Mouse (Mus musculus) MEL (cell line): Measurements from ENCODE around the gene Ap1ar. TPM values are rescaled to one million over a fixed set of nuclear protein-coding genes. Genes with fewer than 3 reads are reported as not detected.

Experiments
- DNase-seq: peaks from one replicate; pipeline ENCODE4 v3.0.0; 2011; ENCODE audit warnings: low read depth, low spot score
- H3K27ac ChIP-seq: 2 replicates; pipeline ENCODE4 v1.5.1; 2012; ENCODE audit warnings: low read depth, mild to moderate bottlenecking, control low read depth, low read length, moderate library complexity; ENCODE audit not compliant: control insufficient read depth
- H3K27me3 ChIP-seq, 2 experiments: fragments of 150-350 bp in 1 of 2; sonication (generic) in 1 of 2; 2 replicates each; pipeline ENCODE4 v1.6.1; 2012; ENCODE audit warnings: low read length in 2 of 2, mild to moderate bottlenecking in 2 of 2, improper control_type of control experiment in 1 of 2, moderate library complexity in 1 of 2; ENCODE audit not compliant: insufficient read depth in 2 of 2, control insufficient read depth in 1 of 2
- H3K36me3 ChIP-seq, 2 experiments: 2 replicates each; pipeline ENCODE4 v1.6.1; 2012 to 2014; ENCODE audit warnings: low read length in 2 of 2, improper control_type of control experiment in 1 of 2, inconsistent platforms in 1 of 2, mild to moderate bottlenecking in 1 of 2; ENCODE audit not compliant: insufficient read depth in 2 of 2, control insufficient read depth in 1 of 2
- H3K4me1 ChIP-seq, 2 experiments: fragments of 150-350 bp in 1 of 2; sonication (generic) in 1 of 2; 2 replicates each; pipeline ENCODE4 v1.6.1; 2012; ENCODE audit warnings: low read length in 2 of 2, improper control_type of control experiment in 1 of 2, mild to moderate bottlenecking in 1 of 2; ENCODE audit not compliant: insufficient read depth in 2 of 2, control insufficient read depth in 1 of 2
- H3K4me3 ChIP-seq, 2 experiments: fragments of 150-350 bp in 1 of 2; sonication (generic) in 1 of 2; 2 replicates each; pipeline ENCODE4 v1.5.1; 2012; ENCODE audit warnings: low read depth in 2 of 2, low read length in 2 of 2, mild to moderate bottlenecking in 2 of 2, moderate library complexity in 2 of 2, control low read depth in 1 of 2, improper control_type of control experiment in 1 of 2; ENCODE audit not compliant: control insufficient read depth in 1 of 2, insufficient read depth in 1 of 2
- H3K79me2 ChIP-seq: 2 replicates; pipeline ENCODE4 v1.6.1; 2012; ENCODE audit warnings: mild to moderate bottlenecking, low read length, moderate library complexity; ENCODE audit not compliant: control insufficient read depth, poor library complexity, insufficient read depth
- H3K9ac ChIP-seq: 2 replicates; pipeline ENCODE4 v1.6.1; 2012; ENCODE audit warnings: low read depth, mild to moderate bottlenecking, control low read depth, low read length, moderate library complexity; ENCODE audit not compliant: control insufficient read depth, poor library complexity, severe bottlenecking
- H3K9me3 ChIP-seq: fragments of 150-350 bp; sonication (generic); replicated peaks from 2 replicates; pipeline ENCODE4 v1.6.1; 2012; ENCODE audit warnings: mild to moderate bottlenecking, low read length, improper control_type of control experiment, moderate library complexity; ENCODE audit not compliant: insufficient read depth
- CHD1 ChIP-seq: IDR thresholded peaks from 2 replicates; pipeline ENCODE4 v1.6.1; 2012; ENCODE audit warnings: low read depth, mild to moderate bottlenecking, inconsistent platforms, low read length, improper control_type of control experiment
- CTCF ChIP-seq, 3 experiments: IDR thresholded peaks in 2 of 3; conservative IDR thresholded peaks in 1 of 3; 2 replicates each; pipeline ENCODE4 v1.5.1; 2011 to 2012; ENCODE audit warnings: low read length in 3 of 3, low read depth in 2 of 3, mild to moderate bottlenecking in 2 of 3, improper control_type of control experiment in 1 of 3, inconsistent platforms in 1 of 3, mixed read lengths in 1 of 3, moderate library complexity in 1 of 3; ENCODE audit not compliant: control insufficient read depth in 1 of 3, insufficient read depth in 1 of 3, poor library complexity in 1 of 3, severe bottlenecking in 1 of 3
- E2F4 ChIP-seq: IDR thresholded peaks from 2 replicates; pipeline ENCODE4 v1.6.1; 2011; ENCODE audit warnings: low read depth, low read length, improper control_type of control experiment, borderline replicate concordance
- ELF1 ChIP-seq: IDR thresholded peaks from 2 replicates; pipeline ENCODE4 v1.6.1; 2014; ENCODE audit warnings: low read depth, mild to moderate bottlenecking, inconsistent platforms, low read length, improper control_type of control experiment, moderate library complexity
- EP300 ChIP-seq, 2 experiments: IDR thresholded peaks; 2 replicates each; pipeline ENCODE4 v1.6.1; 2011; ENCODE audit warnings: improper control_type of control experiment in 2 of 2, low read length in 2 of 2, low read depth in 1 of 2, mild to moderate bottlenecking in 1 of 2
- GATA1 ChIP-seq: IDR thresholded peaks from 2 replicates; pipeline ENCODE4 v1.6.1; 2011; ENCODE audit warnings: low read depth, low read length, improper control_type of control experiment
- KAT2A ChIP-seq: conservative IDR thresholded peaks from 2 replicates; pipeline ENCODE4 v1.6.1; 2012; ENCODE audit warnings: low read depth, low read length, improper control_type of control experiment, inconsistent platforms
- MAFK ChIP-seq: IDR thresholded peaks from 2 replicates; pipeline ENCODE4 v1.6.1; 2011; ENCODE audit warnings: low read depth, mild to moderate bottlenecking, low read length, improper control_type of control experiment, borderline replicate concordance
- MXI1 ChIP-seq: IDR thresholded peaks from 2 replicates; pipeline ENCODE4 v1.6.1; 2011; ENCODE audit warnings: mild to moderate bottlenecking, low read depth, low read length, improper control_type of control experiment
- MYB ChIP-seq: IDR thresholded peaks from 2 replicates; pipeline ENCODE4 v1.6.1; 2011; ENCODE audit warnings: mild to moderate bottlenecking, low read depth, low read length, improper control_type of control experiment
- NRF1 ChIP-seq: IDR thresholded peaks from 2 replicates; pipeline ENCODE4 v1.6.1; 2014; ENCODE audit warnings: low read depth, mild to moderate bottlenecking, inconsistent platforms, low read length, improper control_type of control experiment, moderate library complexity; ENCODE audit not compliant: poor library complexity, insufficient read depth, severe bottlenecking
- POLR2A ChIP-seq, 2 experiments: IDR thresholded peaks; 2 replicates each; pipeline ENCODE4 v1.6.1; 2011 to 2012; ENCODE audit warnings: low read length in 2 of 2, mild to moderate bottlenecking in 2 of 2, control low read depth in 1 of 2, improper control_type of control experiment in 1 of 2, low read depth in 1 of 2, moderate library complexity in 1 of 2; ENCODE audit not compliant: control insufficient read depth in 1 of 2, insufficient read depth in 1 of 2, poor library complexity in 1 of 2
- POLR2AphosphoS2 ChIP-seq: IDR thresholded peaks from 2 replicates; pipeline ENCODE4 v1.6.1; 2011; ENCODE audit warnings: low read length, improper control_type of control experiment
- POLR2AphosphoS5 ChIP-seq: IDR thresholded peaks from 2 replicates; pipeline ENCODE4 v1.6.1; 2012; ENCODE audit warnings: low read depth, borderline replicate concordance, mild to moderate bottlenecking, inconsistent platforms, low read length, moderate library complexity, mixed read lengths
- RAD21 ChIP-seq: IDR thresholded peaks from 2 replicates; pipeline ENCODE4 v1.6.1; 2011; ENCODE audit warnings: mild to moderate bottlenecking, low read depth, low read length, improper control_type of control experiment
- RCOR1 ChIP-seq: IDR thresholded peaks from 2 replicates; pipeline ENCODE4 v1.6.1; 2012; ENCODE audit warnings: low read depth, mild to moderate bottlenecking, inconsistent platforms, low read length, improper control_type of control experiment
- TAL1 ChIP-seq: IDR thresholded peaks from 2 replicates; pipeline ENCODE4 v1.6.1; 2012; ENCODE audit warnings: mild to moderate bottlenecking, inconsistent platforms, low read length, moderate library complexity, mixed read lengths
- TBP ChIP-seq: IDR thresholded peaks from 2 replicates; pipeline ENCODE4 v1.8.0; 2011; ENCODE audit warnings: low read depth, low read length, improper control_type of control experiment
- USF1 ChIP-seq: IDR thresholded peaks from 2 replicates; pipeline ENCODE4 v1.6.1; 2014; ENCODE audit warnings: low read depth, mild to moderate bottlenecking, inconsistent platforms, low read length, improper control_type of control experiment, moderate library complexity
- ZC3H11A ChIP-seq: IDR thresholded peaks from 2 replicates; pipeline ENCODE4 v1.6.1; 2012; ENCODE audit warnings: low read depth, mild to moderate bottlenecking, inconsistent platforms, low read length, improper control_type of control experiment
- ZMIZ1 ChIP-seq: IDR thresholded peaks from 2 replicates; pipeline ENCODE4 v1.6.1; 2012; ENCODE audit warnings: low read depth, mild to moderate bottlenecking, inconsistent platforms, low read length, improper control_type of control experiment, moderate library complexity
- polyA plus RNA-seq, 2 experiments: library from polyadenylated mRNA; stranded (reverse) in 1 of 2; unstranded in 1 of 2; fragments of >175 nt in 1 of 2; fragments of >200 nt in 1 of 2; gene quantifications; 2 replicates each; pipeline versions ENCODE4 v1.2.1 to v1.2.4; 2012; ENCODE audit warnings: low replicate concordance in 2 of 2, low read depth in 1 of 2; ENCODE audit not compliant: insufficient read length in 2 of 2, insufficient read depth in 1 of 2, missing spikeins in 1 of 2
- total RNA-seq: library from RNA; depleted of rRNA; stranded (reverse); fragments of 300-350 nt; gene quantifications from 2 replicates; pipeline ENCODE4 v1.2.3, GENCODE M21; 2012

The Ap1ar gene
- total and polyA plus RNA-seq, 3 experiments, result 65.0 to 107 TPM; not detected in 1

GRCm38 (mm10) chr3:127780021-127780644 is 57.2 kb downstream of the Ap1ar start, which contains the start of gene Alpk1 (continued):
- TF ChIP-seq ZC3H11A (peak; percentile 20; the same call in 1 of the 2 replicates), CTCF (IDR thresholded peaks at IDR 0.05 in 2 of 3, conservative IDR thresholded peaks at IDR 0.05 in 1 of 3; ENCODE audit: control insufficient read depth in 1 of 3, insufficient read depth in 1 of 3, low read depth in 2 of 3, low read length in 3 of 3, poor library complexity in 1 of 3, severe bottlenecking in 1 of 3) (peak; percentile 47 to 68 (median 68)), ZMIZ1 (no peak), EP300 (IDR thresholded peaks at IDR 0.05; ENCODE audit: low read depth in 1 of 2, low read length in 2 of 2) (no peak), RAD21 (peak; percentile 41), RCOR1 (no peak), TBP (no peak), NRF1 (no peak), E2F4 (no peak), CHD1 (no peak), MXI1 (peak; percentile 86), USF1 (no peak), ELF1 (no peak), GATA1 (no peak), POLR2AphosphoS2 (no peak)

- Histone ChIP-seq H3K36me3 (no peaks in the 10 kb centered on the region), H3K9ac (no peak overlapping the region), H3K4me1 (no peaks in the 10 kb centered on the region), H3K79me2 (no peaks in the 10 kb centered on the region), H3K27me3 (no peaks in the 10 kb centered on the region), H3K4me3 (no peak overlapping the region), H3K9me3 (no peaks in the 10 kb centered on the region), H3K27ac (no peak overlapping the region)
- TF ChIP-seq KAT2A (no peak), POLR2AphosphoS5 (no peak), TAL1 (no peak), MYB (no peak), MAFK (no peak), POLR2A (IDR thresholded peaks at IDR 0.05; ENCODE audit: control insufficient read depth in 1 of 2, insufficient read depth in 1 of 2, low read depth in 1 of 2, low read length in 2 of 2, poor library complexity in 1 of 2) (no peak), GATA1 (no peak)
- DNase-seq, result no peak
Measured at GRCm38 (mm10) chr3:127769146-127769545, 68.2 kb downstream of the Ap1ar start.
